Mouse (Mus musculus): Measurements from ENCODE around the gene Neurl4.

Gene Neurl4

DNA sequence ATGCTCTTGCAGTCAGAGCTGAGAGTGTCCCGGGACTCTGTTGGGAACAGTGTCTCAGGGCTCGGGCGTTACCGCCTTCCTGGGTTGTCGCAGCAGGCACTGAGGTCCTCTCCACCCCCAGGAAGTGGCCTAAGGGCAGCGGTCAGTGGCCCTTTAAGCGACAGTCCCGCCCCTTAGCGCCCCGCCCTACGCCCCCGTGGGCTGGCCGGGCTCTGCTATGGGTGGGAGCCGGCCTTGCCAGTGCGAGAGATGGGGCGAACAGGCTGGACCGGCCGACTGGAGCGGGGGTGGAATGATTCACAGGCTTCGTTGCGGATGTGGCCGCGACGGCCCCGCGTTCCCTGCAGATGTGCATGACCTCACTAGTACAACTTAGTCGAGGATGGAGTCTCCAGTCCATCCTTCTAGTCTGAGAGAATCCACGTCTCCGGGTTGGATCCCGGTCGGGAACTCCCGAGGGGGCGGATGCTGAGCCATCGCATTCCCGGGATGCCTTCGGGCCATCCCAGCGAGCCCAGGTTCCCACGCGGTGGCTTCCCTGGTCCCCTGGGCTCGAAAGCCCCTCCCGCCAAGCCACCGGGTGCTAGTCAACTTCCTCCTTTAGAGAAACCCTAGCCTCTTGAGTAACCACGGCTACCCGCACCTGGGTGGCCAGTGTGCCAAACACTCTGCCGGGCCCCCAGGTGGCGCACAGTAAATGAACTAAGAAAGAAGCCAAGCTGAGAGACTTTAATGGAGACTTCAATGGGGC is 19.8 kb upstream of the Neurl4 start, which contains the start of gene Kctd11:
Kctd11 (minus strand) TSS at position 554 of the 751 bp plus-strand sequence.
- DNase-seq (ENCODE audit: extremely low read depth, low read depth, low spot score): peak; percentile 51

DNA sequence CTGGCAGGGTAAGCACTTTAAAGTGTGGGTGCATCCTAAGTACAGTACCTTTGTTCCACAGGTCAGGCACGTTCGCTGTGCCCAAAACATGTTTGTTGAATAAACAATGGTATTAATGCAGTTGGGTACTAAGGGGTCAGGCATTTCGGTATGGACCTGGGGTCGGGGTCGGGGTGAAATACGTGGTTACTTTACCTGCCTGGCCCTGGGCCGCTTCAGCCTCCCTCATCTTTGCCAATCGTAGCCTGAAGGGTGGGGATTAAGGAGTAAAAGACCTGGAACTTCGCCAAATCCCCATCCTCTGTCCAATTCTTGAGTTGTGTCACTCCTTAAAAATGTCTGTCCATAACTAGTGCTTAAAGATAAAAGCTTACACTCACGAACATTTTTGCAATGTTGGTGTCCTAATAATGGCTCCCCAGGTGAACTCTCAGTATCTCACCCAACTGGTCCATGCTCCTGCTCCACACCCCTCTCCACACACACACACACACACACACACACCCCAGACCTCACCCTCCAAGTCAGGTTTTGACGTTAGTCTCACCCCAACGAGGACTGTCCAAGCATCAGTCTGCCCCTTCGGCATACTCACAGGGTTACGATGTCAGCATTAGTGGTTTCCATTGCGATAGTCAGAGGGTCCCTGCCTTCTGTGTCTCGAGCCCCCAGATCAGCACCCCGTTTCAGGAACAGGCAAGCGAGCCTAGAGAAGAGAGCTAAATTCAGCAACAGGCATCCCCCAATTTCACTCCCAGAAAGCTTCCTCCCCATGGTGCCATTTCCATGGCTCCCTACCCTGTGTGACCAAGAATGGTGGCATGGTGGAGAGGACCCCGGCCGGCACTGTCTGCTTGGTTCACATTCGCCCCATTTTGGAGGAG is 18.8 kb upstream of the Neurl4 start:
- DNase-seq (ENCODE audit: extremely low read depth, low read depth, low spot score): peak; percentile 55

DNA sequence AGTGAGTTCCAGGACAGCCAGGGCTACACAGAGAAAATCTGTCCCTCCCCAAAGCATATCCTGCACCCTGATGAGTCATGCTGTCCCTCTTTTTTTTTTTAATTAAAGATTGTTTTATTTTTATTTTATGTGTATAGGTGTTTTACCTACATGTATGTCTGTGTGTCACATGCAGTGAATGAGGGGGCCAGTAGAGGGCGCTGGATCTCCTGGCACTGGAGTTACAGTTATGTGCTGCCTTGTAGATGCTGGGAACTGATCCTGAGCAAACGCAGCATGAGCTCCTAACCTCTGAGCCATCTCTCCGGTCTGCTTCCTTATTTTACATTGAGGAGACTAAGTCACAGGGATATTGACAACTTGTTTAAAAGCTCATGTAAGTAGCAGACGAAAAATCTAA is 17.8 kb upstream of the Neurl4 start:
- no peak for DNase-seq (ENCODE audit: extremely low read depth, low read depth, low spot score)

DNA sequence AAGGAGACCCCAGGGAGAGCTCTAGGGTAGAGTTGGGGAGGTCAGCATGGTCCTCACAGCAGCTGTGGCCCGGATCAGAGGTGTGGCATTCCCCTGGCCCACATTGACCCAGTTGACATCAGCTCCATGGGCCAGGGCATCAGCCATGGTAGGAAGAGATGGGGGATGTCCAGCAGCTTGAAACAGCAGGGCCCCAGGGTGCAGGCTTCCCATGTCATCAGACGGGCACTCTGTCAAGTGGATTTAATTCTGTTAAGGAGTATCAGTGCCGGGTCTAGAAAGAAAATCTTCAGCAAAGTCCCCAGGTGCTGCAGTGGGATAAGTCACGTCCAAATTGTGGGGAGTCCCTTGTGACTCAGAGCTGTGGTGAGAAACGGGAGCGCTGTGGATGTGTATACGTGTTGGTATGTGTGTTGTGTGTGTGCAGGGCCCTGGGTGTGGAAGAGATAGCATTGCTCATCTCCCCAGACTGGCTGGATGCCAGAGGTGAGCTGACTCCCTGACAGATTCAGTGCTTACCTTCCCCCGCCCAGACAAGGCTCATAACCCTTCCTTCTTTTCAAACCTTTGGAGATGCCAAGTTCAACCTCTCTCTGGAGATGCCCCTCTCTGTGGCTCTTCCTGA is 17.2 kb upstream of the Neurl4 start:
- DNase-seq (ENCODE audit: extremely low read depth, low read depth, low spot score): no peak

DNA sequence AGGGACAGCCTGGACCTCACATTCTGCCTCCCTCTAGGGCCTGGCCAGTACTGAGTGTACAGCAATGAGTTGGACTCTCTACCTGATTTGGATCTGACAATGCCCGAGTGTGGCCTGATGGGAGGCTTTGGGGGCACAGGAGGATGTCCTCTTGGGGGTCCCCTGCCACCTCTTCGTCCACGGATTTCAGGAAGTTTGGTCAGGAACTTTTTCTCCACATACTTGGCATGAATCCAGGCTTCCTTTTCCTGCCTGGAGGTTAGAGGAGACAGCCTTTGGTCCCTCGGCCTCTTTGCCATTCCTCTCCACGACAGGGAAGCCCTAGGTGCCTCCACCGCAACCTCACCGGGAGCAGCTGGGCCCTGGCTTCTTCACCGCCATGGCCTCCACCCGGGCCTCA is 16.6 kb upstream of the Neurl4 start:
- DNase-seq (ENCODE audit: extremely low read depth, low read depth, low spot score): no peak

DNA sequence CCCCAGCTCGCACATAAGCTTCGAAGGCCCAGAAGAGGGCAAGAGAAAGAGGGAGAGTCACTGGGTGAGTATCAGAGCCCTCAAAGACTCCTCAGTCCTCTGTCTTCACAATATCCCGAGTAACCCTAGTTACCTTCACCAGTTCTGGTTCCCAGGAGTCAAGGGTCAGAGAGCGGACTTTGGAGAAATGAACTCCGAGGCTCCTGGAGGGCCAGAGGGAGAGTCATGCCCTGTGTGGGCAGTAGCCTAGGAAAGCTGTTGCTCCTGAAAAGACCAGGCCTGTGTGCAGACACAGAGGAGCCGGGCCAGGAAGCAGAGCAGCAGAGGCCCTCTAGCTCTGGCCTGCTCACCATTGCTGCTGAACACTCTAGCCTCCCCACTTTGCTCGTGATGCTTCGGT is 16.2 kb upstream of the Neurl4 start:
- DNase-seq (ENCODE audit: extremely low read depth, low read depth, low spot score): no peak

DNA sequence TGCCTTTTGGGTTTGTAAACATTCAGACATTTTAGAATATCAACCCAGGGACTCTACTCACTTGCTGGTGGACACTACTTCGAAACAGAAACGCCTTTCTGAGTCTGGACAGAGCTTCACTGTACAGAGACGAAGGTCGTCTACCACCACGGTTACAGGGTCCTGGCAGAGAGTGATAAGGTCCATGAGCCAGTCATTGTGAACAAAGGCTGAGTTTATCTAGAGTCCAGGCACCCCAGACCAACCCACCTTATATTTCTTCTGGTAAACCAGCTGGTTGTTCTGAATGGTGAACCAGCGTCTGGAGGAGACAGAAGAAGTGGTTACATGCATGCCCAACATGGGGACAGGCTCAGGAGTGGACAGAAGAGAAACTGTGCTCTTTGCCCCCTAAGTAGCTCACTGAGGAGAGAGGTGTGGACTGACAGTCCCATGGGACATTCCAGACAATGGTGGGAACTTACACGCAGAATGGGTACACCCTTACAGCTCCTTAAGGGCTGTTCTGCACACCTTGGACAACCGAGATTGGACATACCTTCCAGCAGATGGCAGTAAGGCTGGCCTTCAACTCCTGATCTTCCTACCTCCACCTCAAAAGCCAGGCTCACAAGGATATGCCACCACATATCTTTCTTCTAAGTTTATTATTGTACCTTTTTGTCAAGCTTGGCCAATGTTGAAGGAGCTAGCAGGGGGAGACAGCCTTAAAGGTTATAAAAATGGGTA is 13.8 kb upstream of the Neurl4 start:
- no peak for DNase-seq (ENCODE audit: extremely low read depth, low read depth, low spot score)

DNA sequence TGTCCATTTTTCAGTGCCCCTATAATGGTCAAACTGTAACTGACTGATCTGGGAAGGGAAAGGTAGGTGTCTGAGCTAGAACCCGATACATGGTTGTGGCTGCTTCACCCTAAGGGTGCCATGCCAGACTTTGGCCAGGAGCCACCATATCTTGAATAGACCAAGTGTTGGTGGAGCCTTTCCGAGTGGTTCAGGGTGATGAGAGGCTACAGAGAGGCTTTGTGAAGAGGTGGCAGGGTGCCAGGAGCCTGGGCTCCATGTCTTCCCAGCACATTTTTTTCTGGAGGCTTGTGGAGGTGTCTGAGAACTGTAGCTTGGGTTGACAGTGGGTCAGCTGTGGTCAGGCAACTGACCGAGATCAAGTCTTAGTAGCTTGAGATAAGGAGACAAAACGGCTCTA is 9.4 kb upstream of the Neurl4 start:
- DNase-seq (ENCODE audit: extremely low read depth, low read depth, low spot score): no peak

DNA sequence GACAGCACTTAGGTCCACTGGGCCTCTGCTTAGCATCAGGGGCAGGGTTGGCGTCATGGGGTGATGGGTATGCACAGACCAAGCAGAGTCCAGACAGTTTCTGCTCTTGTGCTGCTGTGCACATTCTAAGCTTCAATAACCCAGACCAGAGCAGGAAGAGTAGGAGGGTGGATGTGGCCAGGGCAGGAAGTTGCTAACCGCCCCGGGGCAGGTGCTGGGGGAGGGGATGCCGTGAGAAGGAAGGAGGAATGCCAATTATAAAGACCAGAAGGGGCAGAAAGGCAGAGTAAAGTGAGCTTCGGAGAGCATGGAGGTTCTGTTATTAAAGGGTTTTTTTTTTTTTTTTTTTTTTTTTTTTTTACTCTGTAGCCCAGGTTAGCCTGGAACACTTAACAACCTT is 6.2 kb upstream of the Neurl4 start:
- no peak for DNase-seq (ENCODE audit: extremely low read depth, low read depth, low spot score)

DNA sequence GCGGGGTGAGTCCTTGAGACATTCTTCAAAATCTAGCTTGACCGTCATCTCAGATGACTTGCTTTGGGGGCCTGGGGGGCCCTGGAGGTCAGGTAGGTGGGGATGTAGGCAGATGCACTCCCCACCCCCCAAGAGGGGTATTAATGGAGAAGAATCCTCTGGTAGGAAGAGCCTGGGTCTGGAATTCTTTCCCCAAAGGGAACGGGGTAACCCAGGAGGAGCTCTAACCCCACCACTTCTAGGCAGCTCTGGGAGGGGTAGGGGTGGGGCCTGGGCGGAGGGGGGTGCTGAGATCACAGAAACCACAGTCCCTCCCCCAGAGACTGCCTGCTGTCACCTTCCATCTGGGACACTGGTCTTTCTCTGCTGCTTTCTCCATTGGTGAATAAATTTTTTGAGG is 5.6 kb upstream of the Neurl4 start, which contains the start of gene Acap1:
Acap1 (minus strand) TSS at position 249 of the 400 bp plus-strand sequence.
- DNase-seq (ENCODE audit: extremely low read depth, low read depth, low spot score): no peak

DNA sequence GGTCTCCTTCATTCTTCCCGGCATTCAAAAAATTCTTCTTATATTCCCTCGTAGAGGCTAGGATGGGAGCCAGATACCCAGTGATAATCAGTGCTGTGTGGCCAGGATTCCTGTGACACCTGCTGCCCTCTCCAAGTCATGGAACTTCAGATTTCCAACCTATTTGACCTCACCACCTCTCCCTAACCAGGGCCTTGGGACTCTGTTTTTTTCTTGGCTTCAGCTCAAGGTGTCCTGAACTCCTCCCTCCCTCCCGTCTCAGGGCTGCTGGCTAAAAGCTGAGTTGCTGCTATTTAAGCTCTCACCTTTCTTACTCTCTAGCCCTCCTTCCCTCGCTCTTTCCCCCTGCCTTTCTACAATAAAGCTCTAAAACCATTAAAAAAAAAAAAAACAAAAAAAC is 1.0 kb upstream of the Neurl4 start:
- DNase-seq (ENCODE audit: extremely low read depth, low read depth, low spot score): no peak

DNA sequence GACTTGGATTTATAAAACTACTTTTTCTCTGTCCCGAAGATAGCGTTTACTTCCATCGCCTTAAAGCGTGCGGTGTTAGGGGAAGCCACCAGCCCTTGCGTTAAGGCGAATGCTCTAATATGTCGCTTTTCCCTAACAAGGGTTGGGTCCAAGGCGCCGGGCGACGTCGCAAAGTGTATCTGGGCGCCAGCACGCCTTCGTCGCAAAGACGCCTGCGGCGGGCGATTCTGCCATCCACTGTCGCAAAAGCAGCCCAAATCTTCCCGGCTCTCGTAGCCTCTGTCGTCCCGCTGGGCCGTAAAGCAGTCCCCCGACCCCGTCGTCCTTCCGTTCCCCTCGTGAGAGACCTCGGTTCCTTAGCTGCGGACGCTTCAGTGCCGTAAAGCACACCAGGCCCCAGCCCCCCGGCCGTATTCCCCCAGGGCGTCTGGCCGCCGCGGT is 554 bp downstream of the Neurl4 start:
- no peak for DNase-seq (ENCODE audit: extremely low read depth, low read depth, low spot score)

DNA sequence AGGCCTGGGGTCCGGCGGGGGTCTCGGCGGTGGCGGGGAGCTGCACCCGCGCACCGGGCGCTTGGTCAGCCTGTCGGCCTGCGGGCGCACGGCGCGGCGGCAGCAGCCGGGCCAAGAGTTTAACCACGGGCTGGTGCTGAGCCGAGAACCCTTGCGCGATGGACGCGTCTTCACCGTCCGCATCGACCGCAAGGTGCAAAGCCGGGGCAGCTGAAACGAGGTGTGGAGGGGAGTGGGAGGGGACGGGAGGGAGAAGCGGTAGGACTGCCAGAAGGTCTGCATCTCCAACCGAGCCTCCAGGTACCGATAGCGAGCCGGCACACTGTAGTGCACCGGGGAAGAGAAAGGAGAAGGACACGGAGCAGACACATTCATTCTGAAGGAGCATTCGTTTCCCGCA is 1.1 kb downstream of the Neurl4 start:
- no peak for DNase-seq (ENCODE audit: extremely low read depth, low read depth, low spot score)

DNA sequence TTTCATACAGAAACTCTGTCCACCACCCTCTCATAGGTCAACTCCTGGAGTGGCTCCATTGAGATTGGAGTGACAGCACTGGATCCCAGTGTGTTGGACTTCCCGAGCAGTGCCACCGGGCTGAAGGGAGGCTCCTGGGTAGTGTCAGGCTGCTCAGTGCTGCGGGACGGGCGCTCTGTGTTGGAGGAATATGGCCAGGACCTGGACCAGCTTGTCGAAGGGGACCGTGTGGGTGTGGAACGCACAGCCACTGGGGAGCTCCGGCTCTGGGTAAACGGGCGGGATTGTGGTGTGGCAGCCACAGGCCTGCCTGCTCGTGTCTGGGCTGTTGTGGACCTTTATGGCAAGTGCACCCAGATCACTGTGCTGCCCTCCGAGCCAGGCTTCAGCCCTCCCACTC is 2.1 kb downstream of the Neurl4 start:
- DNase-seq (ENCODE audit: extremely low read depth, low read depth, low spot score): no peak

DNA sequence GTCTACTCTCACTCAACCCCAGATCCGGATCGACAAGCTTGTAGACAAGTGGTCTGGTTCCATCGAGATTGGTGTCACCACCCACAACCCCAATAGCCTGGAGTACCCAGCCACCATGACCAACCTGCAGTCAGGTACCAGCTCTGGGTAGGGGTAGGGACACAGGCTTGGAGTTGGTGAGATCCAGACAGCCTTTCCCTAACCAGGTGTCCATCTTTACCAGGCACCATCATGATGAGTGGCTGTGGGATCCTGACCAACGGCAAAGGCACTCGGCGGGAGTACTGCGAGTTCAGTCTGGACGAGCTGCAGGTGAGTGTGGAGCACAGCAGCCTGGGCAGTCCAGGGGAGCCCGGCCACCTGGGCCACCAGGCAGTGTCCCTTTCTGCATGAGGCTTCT is 3.4 kb downstream of the Neurl4 start:
- DNase-seq (ENCODE audit: extremely low read depth, low read depth, low spot score): no peak

DNA sequence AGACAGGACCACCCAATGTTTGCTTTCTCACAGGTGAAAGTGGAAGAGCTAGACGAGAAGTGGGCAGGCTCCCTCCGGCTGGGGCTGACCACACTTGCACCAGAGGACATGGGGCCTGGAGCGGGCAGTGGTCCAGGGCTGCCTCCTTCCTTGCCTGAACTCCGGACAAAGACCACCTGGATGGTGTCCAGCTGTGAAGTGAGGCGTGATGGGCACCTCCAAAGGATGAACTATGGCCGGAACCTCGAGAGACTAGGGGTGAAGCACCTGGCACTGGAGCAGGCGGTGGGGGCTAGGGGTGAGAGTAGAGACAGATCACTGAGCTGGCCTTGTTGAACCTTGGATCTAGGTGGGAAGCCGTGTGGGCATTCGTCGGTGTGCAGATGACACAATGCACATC is 7.8 kb downstream of the Neurl4 start:
- no peak for DNase-seq (ENCODE audit: extremely low read depth, low read depth, low spot score)

DNA sequence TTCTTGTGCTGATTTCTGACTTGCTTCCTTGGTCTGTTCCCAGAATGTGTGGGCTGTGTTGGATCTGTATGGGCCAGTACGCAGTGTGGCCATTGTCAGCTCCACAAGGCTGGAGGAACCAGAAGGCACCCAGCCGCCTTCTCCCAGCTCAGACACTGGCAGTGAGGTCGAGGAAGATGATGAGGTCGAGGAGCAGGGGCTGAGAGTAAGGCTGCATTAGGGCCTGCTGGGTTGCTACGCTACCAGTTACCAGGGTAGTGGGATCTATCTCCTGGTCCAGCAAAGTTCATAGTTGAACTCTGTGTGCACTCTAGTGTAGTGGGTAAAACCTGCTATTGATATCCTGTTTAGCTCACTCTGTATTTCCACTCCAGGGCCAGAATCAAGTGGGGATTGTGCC is 8.3 kb downstream of the Neurl4 start:
- no peak for DNase-seq (ENCODE audit: extremely low read depth, low read depth, low spot score)

DNA sequence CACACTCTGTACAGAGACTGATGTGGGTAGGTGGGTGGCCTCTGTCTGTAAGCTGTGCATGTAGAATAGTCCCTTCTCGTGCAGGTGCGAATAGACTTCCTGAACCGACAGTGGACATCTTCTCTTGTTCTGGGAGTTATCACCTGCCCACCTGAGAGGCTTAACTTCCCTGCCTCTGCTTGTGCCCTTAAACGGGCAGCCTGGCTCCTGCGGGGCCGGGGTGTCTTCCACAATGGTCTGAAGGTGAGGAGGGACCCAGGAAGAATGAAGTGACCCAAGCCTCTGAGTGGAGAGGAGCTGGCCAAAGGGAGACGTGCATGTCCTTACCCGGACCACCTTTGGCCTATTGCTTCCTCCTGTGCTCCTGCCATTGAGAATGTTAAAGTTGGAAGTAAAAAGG is 9.3 kb downstream of the Neurl4 start:
- no peak for DNase-seq (ENCODE audit: extremely low read depth, low read depth, low spot score)

DNA sequence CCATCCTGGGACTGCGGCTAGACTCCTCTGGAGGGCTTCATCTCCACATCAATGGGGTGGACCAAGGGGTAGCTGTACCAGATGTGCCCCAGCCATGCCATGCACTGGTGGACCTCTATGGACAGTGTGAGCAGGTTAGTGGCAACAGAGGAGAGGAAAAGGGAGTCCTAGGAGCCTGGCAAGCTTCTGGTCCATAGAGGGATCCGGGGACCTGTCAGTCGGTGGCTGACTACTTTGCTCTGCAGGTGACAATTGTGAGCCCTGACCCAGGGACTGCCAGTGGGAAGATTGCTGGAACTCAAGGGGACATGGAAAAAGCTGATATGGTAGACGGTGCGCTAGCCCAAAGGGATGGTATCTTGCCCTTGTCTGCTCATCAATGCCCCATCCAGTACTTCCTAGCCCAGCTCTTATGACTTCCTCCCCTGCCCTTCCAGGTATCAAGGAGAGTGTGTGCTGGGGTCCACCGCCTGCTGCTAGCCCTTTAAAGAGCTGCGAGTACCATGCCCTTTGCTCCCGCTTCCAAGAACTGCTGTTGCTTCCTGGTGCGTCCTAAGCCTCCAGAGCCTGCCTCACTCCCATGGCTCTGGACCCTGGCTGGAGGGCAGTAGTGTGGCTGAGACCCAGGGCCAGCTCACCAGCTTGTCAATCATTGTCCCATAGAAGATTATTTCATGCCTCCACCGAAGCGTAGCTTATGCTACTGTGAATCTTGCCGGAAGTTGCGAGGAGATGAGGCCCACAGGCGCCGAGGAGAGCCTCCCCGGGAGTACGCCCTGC is 10.1 kb downstream of the Neurl4 start:
- no peak for DNase-seq (ENCODE audit: extremely low read depth, low read depth, low spot score)

DNA sequence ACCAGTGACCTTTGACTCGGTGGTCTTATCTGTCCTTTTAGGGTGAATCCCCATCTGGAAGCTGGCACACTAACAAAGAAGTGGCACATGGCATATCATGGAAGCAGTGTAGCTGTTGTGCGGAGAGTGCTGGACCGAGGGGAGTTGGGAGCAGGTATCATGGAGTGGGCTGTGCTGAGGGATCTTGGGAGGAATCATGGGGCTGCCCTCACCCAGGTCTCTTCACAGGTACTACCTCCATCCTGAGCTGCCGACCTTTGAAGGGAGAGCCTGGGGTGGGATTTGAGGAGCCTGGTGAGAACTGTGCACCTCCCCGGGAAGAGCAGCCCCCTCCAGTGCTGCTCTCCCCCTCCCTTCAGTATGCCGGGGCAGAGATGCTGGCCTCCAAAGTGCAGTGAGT is 10.8 kb downstream of the Neurl4 start:
- DNase-seq (ENCODE audit: extremely low read depth, low read depth, low spot score): no peak

Data from fat pad, adult 2 months (tissue).